Mouse (Mus musculus): Measurements from ENCODE around the gene Klhl36. TPM values are rescaled to one million over a fixed set of nuclear protein-coding genes. Genes with fewer than 3 reads are reported as not detected.

Klhl36 gene
- total RNA-seq, 2 experiments from 2014 or later: 6.9 to 7.5 TPM

DNA sequence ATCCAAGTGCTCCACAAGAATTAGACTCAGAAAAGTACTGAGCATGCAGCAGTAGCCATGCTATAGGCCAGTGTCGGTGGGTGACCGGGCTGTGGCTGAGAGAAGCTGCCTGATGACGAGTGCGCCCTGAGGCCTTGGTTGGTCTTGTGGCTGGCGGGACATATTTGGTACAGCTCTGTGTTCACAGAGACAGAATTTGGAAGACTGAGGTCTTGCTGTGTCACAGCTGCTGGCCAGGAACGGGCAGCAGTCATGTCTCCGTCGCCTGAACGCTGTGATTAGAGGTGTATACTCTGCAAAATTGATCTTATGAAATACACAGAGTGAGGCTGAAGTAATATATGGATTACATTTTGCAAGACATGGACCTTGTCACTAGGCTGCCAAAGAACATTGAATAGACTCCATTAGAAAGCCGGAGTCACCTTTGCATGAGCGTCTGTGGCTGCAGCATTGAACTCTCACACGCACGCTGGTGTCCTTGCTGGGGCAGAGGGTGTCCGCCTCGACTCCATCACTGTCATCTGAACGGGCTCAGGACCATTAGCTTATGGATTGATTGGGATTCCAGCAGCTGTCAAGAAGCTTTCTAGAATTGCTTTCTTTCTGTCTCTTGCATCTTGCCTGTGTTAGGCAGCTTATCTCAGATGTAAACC, 54.3 kb downstream of the Klhl36 start:
- intact Hi-C loops (cut with DNase I): no loop called here
- no peak for DNase-seq (ENCODE audit: low spot score in 2 of 2)

DNA sequence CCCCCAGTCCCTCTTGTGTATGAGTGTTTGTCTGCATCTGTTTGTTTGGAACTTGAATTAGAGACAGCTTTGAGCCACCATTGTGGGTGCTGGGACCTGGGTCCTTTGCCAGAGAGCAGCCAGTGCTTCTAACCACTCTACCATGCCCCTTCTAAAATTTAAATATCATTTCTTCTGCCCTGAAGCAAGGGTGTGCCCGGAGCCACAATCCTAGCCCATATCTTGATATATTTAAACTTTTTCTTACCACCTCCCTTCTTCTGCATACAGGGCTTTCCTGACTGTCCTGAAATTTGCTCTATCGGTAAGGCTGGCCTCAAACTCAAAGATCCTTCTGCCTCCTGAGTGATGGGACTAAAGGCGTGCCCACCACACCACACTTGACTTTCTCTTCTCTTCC, 55.3 kb downstream of the Klhl36 start:
- DNase-seq (ENCODE audit: low spot score in 2 of 2): no peak
- intact Hi-C loops (cut with DNase I): no loop called here

DNA sequence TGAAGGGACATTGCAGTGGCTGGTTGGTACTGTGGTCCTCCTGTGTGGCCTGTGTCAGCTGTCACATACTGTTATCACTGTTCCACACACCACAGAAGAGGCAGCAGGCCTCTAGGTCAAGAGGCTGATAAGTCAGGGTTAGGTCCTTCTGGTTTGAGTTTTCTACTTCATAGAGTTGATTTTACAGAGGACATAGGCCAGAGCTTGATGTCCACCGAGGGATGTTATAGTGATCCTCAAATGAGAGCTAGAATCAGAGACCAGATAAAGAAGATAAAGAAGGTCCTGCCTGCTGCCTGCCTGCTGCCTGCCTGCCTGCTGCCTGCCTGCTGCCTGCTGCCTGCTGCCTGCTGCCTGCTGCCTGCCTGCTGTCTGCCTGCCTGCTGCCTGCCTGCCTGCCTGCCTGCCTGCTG, 56.1 kb downstream of the Klhl36 start:
- intact Hi-C loops (cut with DNase I): no loop called here
- no peak for DNase-seq (ENCODE audit: low spot score in 2 of 2)

DNA sequence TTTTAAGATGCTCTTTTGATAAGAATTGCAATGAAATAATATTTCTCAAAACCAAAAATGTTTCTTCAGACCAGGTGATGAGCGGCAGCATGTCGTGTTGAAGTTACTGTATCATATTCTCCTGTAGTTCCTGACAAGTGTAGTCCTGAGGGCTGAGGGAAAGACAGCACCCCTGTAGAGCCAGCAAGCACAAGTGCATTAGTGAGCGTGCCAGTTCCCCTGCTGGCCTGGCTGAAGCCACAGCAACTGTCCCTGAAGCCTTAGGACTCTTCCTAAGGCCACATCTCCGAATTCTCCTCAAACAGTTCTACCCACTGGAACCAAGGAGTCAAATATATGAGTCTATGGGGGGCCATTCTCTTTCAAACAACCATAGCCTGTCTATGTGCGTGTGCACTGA, 61.2 kb downstream of the Klhl36 start:
- DNase-seq (ENCODE audit: low spot score in 2 of 2): no peak
- intact Hi-C loops (cut with DNase I): loop anchor here (10.0 kb wide), 2 partner anchors 78 to 218 kb away; partner anchors contain the start of genes Atp2c2 and Cotl1

DNA sequence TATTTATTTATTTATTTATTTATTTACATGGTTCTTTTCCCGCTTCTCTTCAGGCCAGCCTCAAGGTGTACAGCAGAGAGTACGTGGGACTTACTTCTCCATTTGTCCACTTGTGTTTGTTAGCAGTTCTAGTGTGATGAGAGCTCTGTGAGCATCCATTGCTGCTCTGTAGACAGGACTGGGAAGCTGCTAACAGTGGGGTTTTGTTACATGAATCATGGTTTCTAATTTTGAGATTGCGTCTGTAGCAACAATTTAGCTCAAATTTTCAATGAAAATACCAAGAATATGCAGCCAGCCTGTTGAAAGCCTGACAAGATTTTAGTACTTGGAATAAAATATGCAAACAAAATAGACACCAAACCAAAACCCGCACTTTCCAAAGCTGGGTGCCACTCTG, 63.4 kb downstream of the Klhl36 start:
- no peak for DNase-seq (ENCODE audit: low spot score in 2 of 2)
- intact Hi-C loops (cut with DNase I): loop anchor here (5.0 to 10.0 kb wide), 3 partner anchors 81 to 221 kb away; partner anchors contain the start of genes Atp2c2 and Cotl1

DNA sequence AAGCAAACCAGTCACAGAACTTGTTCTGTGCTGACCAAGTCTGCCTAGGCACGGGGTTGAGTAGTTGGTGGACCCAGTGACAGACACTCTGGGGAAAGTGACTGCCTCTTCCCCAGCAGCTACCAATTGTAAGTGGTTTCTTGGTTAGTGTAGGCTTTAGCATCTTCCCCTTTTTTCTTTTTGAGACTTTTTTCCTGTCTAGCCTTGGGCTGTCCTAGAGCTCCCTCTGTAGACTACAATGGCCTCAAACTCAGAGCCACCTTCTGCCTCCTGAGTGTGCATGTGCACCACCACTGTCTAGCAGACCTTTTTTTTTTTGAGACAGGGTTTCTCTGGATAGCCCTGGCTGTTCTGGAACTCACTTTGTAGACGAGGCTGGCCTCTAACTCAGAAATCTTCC, 64.4 kb downstream of the Klhl36 start:
- DNase-seq (ENCODE audit: low spot score in 2 of 2): no peak
- intact Hi-C loops (cut with DNase I): loop anchor here (5.0 to 10.0 kb wide), 3 partner anchors 82 to 222 kb away; partner anchors contain the start of genes Atp2c2 and Cotl1

Other genes with a start within 250 kb of the Klhl36 start
- under 1 TPM in 1 of 2 experiments, not detected in 1; 0.15 TPM for gene Adad2, start 249.5 kb upstream of the Klhl36 start, total RNA-seq (2021)
- gene Kcng4, start 226.6 kb upstream of the Klhl36 start, total RNA-seq (2021): 1 to 10 TPM; 3.1 to 3.7 TPM
- gene Wfdc1, start 195.9 kb upstream of the Klhl36 start, total RNA-seq (2021): 10 to 100 TPM in 1 of 2 experiments, 1 to 10 TPM in 1; 7.3 to 10.7 TPM
- gene Atp2c2, start 162.3 kb upstream of the Klhl36 start, total RNA-seq (2021): 1 to 10 TPM; 2.0 to 2.6 TPM
- 10 to 100 TPM; 14.3 to 14.5 TPM for gene Tldc1, start 83.8 kb upstream of the Klhl36 start, total RNA-seq (2021)
- 10 to 100 TPM; 56.9 to 57.0 TPM for gene Cotl1, start 21.7 kb upstream of the Klhl36 start, total RNA-seq (2021)
- gene Usp10, start 48.1 kb downstream of the Klhl36 start, total RNA-seq (2021): 10 to 100 TPM; 80.6 to 96.0 TPM
- 10 to 100 TPM; 10.3 to 10.6 TPM for gene Gm20388, start 48.6 kb downstream of the Klhl36 start, total RNA-seq (2021)
- gene Crispld2, start 130.2 kb downstream of the Klhl36 start, total RNA-seq (2021): 1 to 10 TPM; 1.9 to 2.8 TPM
- 10 to 100 TPM; 31.0 to 36.0 TPM for gene Zdhhc7, start 239.2 kb downstream of the Klhl36 start, total RNA-seq (2021)

Measured in left cerebral cortex, postnatal 36 days (tissue).